Mouse (Mus musculus) testis, postnatal 14 days (tissue): ENCODE results near the gene Dusp22.

Experiments
- DNase-seq: peaks from one replicate; pipeline ENCODE4 v3.0.0; 2021; ENCODE audit warnings: low spot score

Gene Dusp22

GRCm38 (mm10) chr13:30750461-30751303 lies 90.9 kb downstream of the Dusp22 start:
- DNase-seq: no peak

GRCm38 (mm10) chr13:30751304-30751580 lies 91.4 kb downstream of the Dusp22 start:
- no peak for DNase-seq

GRCm38 (mm10) chr13:30752581-30753187 lies 92.9 kb downstream of the Dusp22 start:
- no peak for DNase-seq

- DNase-seq: no peak
Observed at GRCm38 (mm10) chr13:30753441-30753840, 93.6 kb downstream of the Dusp22 start.

- DNase-seq: no peak
Observed at GRCm38 (mm10) chr13:30754066-30754465, 94.3 kb downstream of the Dusp22 start.

- DNase-seq: no peak
Observed at GRCm38 (mm10) chr13:30754825-30755476, 95.2 kb downstream of the Dusp22 start.

- DNase-seq: no peak
Observed at GRCm38 (mm10) chr13:30755577-30755976, 95.8 kb downstream of the Dusp22 start.

GRCm38 (mm10) chr13:30755998-30756639 lies 96.3 kb downstream of the Dusp22 start:
- DNase-seq: no peak

GRCm38 (mm10) chr13:30757264-30757900 lies 97.6 kb downstream of the Dusp22 start:
- no peak for DNase-seq

- no peak for DNase-seq
Observed at GRCm38 (mm10) chr13:30758789-30759381, 99.1 kb downstream of the Dusp22 start.

GRCm38 (mm10) chr13:30760374-30761090 lies 100.7 kb downstream of the Dusp22 start:
- DNase-seq: no peak
